Mouse (Mus musculus) thymus, postnatal 25 days (tissue): Measurements from ENCODE around the gene Rexo2.
"Not testable (repeated sequence)": the region's sequence is repeated elsewhere in the genome, so short reads cannot be mapped to it uniquely, and the experiment has no call there.

ENCODE experiments used
- DNase-seq: peaks from one replicate; pipeline ENCODE4 v3.0.0; 2022

The Rexo2 gene

GRCm38 (mm10) chr9:48472441-48473025 is 7.9 kb downstream of the Rexo2 start:
- no peak for DNase-seq

DNA sequence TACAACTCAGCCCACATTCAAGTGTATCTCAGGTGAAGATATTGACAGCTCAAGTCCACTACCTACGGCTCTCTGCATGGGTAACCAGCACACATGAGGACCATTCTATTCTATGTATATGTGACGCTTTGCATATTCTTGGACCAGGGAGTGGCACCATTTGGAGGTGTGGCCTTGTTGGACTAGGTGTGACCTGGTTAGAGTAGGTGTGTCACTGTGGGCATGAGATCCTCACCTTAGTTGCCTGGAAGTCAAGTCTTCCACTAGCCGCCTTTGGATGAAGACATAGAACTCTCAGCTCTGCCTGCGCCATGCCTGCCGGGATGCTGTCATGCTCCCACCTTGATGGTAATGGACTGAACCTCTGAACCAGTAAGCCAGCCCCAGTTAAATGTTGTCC is 13.0 kb downstream of the Rexo2 start:
- DNase-seq = not testable (repeated sequence)

DNA sequence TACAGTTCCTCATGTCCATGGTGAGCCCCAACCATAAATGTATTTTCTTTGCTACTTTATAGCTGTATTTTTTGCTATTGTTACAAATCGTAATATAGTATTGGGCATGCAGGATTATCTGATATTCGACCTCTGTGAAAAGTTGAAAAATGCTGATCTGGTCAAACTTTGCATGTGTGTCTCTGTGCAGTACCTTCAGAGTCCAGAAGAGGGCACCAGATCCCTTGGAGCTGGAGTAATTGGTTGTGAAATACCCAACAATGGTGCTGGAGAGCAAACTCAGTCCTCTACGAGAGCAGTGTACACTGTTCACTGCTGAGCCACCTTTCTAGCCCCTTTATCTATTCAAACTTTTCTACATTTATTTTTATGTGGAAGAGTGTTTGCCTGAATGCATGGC is 13.6 kb downstream of the Rexo2 start:
- peak; percentile 73 for DNase-seq

GRCm38 (mm10) chr9:48465671-48466070 is 14.8 kb downstream of the Rexo2 start:
- peak; percentile 12 for DNase-seq

DNA sequence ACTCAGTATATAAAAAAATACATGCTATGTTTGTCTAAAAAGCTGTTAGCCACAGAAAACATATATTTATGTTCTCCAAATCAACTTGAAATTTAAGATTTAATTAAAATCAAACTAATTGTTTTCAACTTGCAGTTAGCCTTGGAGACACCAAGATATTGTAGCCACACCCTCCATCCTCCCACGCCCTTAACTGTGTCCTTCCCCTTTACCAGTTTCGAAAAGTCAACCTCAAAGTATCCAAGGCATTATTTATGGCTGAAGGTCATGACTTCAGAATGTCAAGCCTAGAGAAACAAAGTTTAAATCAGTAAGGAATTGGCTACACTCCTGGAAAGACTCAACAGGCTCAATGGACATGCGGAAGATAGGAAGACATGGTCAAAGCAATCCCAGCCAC is 18.9 kb downstream of the Rexo2 start:
- DNase-seq = no peak

GRCm38 (mm10) chr9:48460720-48461119 is 19.7 kb downstream of the Rexo2 start:
- no peak for DNase-seq

DNA sequence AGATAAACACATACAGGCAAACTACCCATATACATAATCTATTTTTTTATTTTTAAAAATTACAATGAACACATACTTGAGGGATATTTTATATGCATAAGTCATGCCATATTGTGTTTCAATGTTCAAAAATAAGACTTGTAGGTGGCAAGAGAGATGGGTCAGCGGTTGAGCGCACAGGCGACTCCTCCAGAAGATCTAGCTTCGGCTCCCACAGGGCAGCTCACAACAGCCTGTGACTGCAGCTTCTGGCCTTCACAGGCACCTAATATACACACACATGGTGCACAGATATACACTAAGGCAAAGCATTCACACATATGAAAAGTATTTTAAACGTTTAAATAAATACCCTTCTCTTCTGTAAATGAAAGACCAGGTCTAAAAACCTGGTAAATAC is 21.0 kb downstream of the Rexo2 start:
- no peak for DNase-seq

GRCm38 (mm10) chr9:48458879-48459278 is 21.5 kb downstream of the Rexo2 start:
- DNase-seq = no peak

- no peak for DNase-seq
Observed at GRCm38 (mm10) chr9:48455961-48456360, 24.5 kb downstream of the Rexo2 start.

- peak; percentile 33 for DNase-seq
Observed at GRCm38 (mm10) chr9:48450066-48450465, 30.4 kb downstream of the Rexo2 start.

DNA sequence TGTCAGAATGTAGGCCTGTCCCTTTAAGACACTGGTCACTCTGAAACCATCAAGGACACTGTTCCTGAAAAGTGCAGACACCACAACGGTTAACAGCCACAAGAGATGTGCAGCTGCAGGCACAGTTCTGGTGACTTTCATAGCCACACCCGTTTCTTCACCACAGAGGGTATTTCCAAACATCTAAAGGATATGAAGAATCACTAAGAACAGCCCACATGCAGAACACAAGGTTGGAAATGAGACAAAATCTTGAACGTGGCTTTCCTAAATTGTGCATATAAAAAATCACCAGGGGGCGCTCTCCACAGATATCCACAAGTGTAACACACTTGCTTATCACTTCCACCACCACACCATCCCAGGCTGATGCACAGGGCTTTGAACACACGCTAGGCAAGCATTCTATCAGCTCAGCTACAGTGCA is 32.6 kb downstream of the Rexo2 start:
- DNase-seq = peak; percentile 36

DNA sequence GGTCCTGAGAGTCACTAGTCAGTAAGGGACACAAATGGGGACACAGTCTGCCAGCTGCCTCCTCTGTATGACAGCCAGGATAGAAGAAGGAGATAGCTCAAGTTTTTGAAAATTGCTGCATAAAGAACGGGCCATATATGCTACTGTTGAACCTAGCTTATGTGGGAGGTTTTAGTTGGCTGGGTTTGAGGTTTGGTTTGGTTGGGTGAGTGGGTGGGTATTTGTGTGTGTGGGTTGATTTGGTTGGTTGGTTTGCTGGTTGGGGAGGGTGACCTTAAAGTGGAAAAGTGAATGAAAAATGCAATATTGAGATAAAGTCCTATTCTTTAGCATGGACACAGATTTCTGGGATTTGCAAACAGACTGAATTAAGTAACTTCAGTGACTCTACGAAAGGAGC is 35.6 kb downstream of the Rexo2 start:
- DNase-seq = no peak

GRCm38 (mm10) chr9:48443873-48444272 is 36.5 kb downstream of the Rexo2 start:
- DNase-seq = no peak

- DNase-seq = no peak
Observed at GRCm38 (mm10) chr9:48432449-48432848, 48.0 kb downstream of the Rexo2 start.

- no peak for DNase-seq
Observed at GRCm38 (mm10) chr9:48427176-48427575, 53.2 kb downstream of the Rexo2 start.

- DNase-seq = no peak
Observed at GRCm38 (mm10) chr9:48423256-48423655, 57.2 kb downstream of the Rexo2 start.

DNA sequence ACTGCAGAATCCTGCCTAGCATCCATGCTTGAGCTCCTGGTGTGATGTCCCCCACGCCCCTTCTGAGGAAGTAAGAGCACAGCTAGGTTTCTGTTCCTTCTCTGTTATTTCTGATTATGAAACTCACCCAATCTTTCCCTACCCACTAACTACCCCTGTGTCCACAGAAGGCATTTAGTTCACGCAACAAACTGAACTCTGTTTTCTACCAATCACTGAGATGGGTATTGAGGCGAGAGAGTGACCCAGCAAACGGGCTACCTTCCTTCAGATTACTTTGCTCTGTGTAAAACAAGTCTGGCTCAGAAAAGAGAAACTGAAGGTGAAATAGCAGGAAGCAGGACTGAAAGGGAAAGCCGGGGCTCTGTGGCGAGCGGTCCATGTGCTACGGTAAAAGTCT is 58.0 kb downstream of the Rexo2 start:
- DNase-seq = no peak

GRCm38 (mm10) chr9:48421561-48421960 is 58.9 kb downstream of the Rexo2 start:
- DNase-seq = no peak

GRCm38 (mm10) chr9:48421029-48421428 is 59.4 kb downstream of the Rexo2 start:
- DNase-seq = no peak

DNA sequence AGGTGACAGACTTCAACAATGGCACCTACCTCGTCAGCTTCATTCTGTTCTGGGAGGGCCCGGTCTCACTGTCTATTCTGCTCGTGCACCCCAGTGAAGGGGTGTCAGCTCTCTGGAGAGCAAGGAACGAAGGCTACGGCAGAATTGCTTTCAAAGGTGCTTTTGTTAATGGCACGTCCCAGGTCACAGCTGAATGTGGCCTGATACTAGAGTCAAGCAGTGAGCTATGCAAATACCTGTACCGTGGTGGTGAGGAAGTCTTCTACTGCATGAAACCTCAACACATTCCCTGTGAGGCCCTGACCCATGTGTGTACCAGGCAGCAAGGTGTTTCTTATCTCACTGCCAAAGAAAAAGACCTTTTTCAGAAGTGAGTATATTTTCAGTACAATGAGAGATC is 60.0 kb downstream of the Rexo2 start:
- no peak for DNase-seq

GRCm38 (mm10) chr9:48418829-48419228 is 61.6 kb downstream of the Rexo2 start:
- DNase-seq = no peak
